Mouse (Mus musculus) embryonic facial prominence, embryonic 15.5 days (tissue): ENCODE measurements around the gene Kcnj6. TPM values are rescaled to one million over a fixed set of nuclear protein-coding genes. Genes with fewer than 3 reads are reported as not detected.
A peak's percentile ranks its signal among the peaks of the same experiment; 100 is the strongest.
"Not testable (repeated sequence)": the region's sequence is repeated elsewhere in the genome, so short reads cannot be mapped to it uniquely, and the experiment has no call there.

Experiments used
- ATAC-seq: fragments of 200-750 bp; cut with Nextera tagmentation; 2 replicates; pipeline ENCODE4 v1.8.0; 2017; ENCODE audit warnings: low read depth, moderate TSS enrichment; ENCODE audit not compliant: insufficient number of reproducible peaks, low FRiP score, low TSS enrichment
- H3K27ac ChIP-seq: fragments of 300-500 bp; sonication (generic); replicated peaks from 2 replicates; pipeline ENCODE4 v1.5.1; 2015; ENCODE audit warnings: mild to moderate bottlenecking, inconsistent platforms
- H3K27me3 ChIP-seq: fragments of 300-500 bp; sonication (generic); 2 replicates; pipeline ENCODE4 v1.6.1; 2015; ENCODE audit warnings: inconsistent platforms
- H3K36me3 ChIP-seq: fragments of 300-500 bp; sonication (generic); 2 replicates; pipeline ENCODE4 v1.6.1; 2015; ENCODE audit warnings: mild to moderate bottlenecking, inconsistent platforms
- H3K4me1 ChIP-seq: fragments of 300-500 bp; sonication (generic); 2 replicates; pipeline ENCODE4 v1.6.1; 2015; ENCODE audit warnings: inconsistent platforms
- H3K4me2 ChIP-seq: fragments of 300-500 bp; sonication (generic); replicated peaks from 2 replicates; pipeline ENCODE4 v1.6.1; 2015; ENCODE audit warnings: mild to moderate bottlenecking, inconsistent platforms
- H3K4me3 ChIP-seq: fragments of 300-500 bp; sonication (generic); replicated peaks from 2 replicates; pipeline ENCODE4 v1.5.1; 2015; ENCODE audit warnings: mild to moderate bottlenecking, inconsistent platforms
- H3K9ac ChIP-seq: fragments of 300-500 bp; sonication (generic); 2 replicates; pipeline ENCODE4 v1.6.1; 2015; ENCODE audit warnings: inconsistent platforms
- H3K9me3 ChIP-seq: fragments of 300-500 bp; sonication (generic); replicated peaks from 2 replicates; pipeline ENCODE4 v1.6.1; 2016; ENCODE audit warnings: inconsistent platforms
- WGBS: fragments of 180-500 bp; shearing (Covaris S2); methylation state at CpG from one replicate; pipeline ENCODE4 v1.1.7; 2015; 5-methylcytosine and 5-hydroxymethylcytosine counted together
- polyA plus RNA-seq: library from polyadenylated mRNA; unstranded; fragments of >200 nt; fragmentation: Nextera tagmentation; extraction: Ambion mirVana; gene quantifications from 2 replicates; pipeline ENCODE4 v1.2.1, GENCODE M21; 2015

The Kcnj6 gene
- polyA plus RNA-seq, 1 experiment from 2014 or later = 0.32 TPM

- 9% methylated on average over 1 of the region's 1 CpGs for WGBS
- not testable (repeated sequence) for H3K4me3 ChIP-seq, ATAC-seq, H3K4me2 ChIP-seq, H3K36me3 ChIP-seq, H3K27me3 ChIP-seq, H3K9ac ChIP-seq, H3K4me1 ChIP-seq, H3K27ac ChIP-seq
- H3K9me3 ChIP-seq = peaks cover 10% of the 10 kb centered on the region
Measured at GRCm38 (mm10) chr16:94809286-94809685, 188.2 kb downstream of the Kcnj6 start.

- Histone ChIP-seq H3K4me2 (no peak overlapping the region), H3K9me3 (no peaks in the 10 kb centered on the region), H3K4me3 (no peak overlapping the region), H3K27me3 (no peaks in the 10 kb centered on the region), H3K9ac (no peak overlapping the region), H3K36me3 (no peaks in the 10 kb centered on the region), H3K27ac (no peak overlapping the region), H3K4me1 (no peaks in the 10 kb centered on the region)
- 90% methylated on average over 11 of the region's 12 CpGs for WGBS
- no peak for ATAC-seq
Measured at GRCm38 (mm10) chr16:94798241-94798640, 199.3 kb downstream of the Kcnj6 start.

GRCm38 (mm10) chr16:94797366-94797765, 200.1 kb downstream of the Kcnj6 start:
- no peak overlapping the region for H3K4me3 ChIP-seq
- H3K27me3 ChIP-seq = no peaks in the 10 kb centered on the region
- H3K4me2 ChIP-seq = no peak overlapping the region
- ATAC-seq = no peak
- H3K9ac ChIP-seq = no peak overlapping the region
- no peak overlapping the region for H3K27ac ChIP-seq
- H3K9me3 ChIP-seq = no peaks in the 10 kb centered on the region
- 76% methylated on average over 6 of the region's 6 CpGs for WGBS
- no peaks in the 10 kb centered on the region for H3K4me1 ChIP-seq
- no peaks in the 10 kb centered on the region for H3K36me3 ChIP-seq

DNA sequence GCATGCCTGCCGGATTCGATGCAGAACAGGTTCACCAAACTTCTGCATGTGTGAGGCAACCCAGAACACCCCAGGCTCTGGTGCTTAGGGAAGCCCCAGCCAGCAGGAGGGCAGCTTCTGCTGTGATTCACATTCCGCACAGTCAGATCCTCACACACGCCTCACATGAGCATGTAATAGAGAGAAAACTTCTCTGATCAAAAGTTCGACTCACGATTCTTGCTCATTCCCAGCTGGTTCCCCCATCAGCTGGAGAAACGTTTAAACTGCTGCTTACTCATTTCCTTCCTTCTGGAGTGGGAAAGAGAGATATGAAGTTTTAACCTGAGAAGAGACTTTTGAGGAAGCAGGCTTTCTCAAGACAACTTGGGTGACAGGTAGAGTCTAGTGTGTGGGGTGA, 204.5 kb downstream of the Kcnj6 start:
- no peak for ATAC-seq
- Histone ChIP-seq H3K27ac (no peak overlapping the region), H3K4me1 (no peaks in the 10 kb centered on the region), H3K4me3 (no peak overlapping the region), H3K9ac (no peak overlapping the region), H3K36me3 (no peaks in the 10 kb centered on the region), H3K4me2 (no peak overlapping the region), H3K27me3 (no peaks in the 10 kb centered on the region), H3K9me3 (no peaks in the 10 kb centered on the region)
- 55% methylated on average over 7 of the region's 7 CpGs for WGBS

DNA sequence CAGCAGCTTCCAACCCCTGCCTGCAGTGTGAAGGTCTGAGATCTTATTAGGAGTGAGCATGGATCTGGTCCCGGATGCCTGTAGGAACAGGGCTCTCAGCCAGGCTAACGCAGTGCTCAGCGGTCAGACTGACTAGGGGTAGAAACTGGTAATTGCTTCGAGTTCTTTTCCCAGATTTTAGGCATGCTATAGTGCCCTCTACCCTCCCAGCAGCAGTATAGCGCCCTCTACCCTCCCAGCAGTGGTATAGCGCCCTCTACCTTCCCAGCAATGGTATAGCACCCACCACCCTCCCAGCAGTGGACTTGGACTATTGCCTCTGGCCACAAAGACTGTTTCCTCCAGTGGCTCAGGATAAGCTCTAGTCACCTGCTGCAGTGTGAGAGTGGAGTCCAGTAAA, 207.5 kb downstream of the Kcnj6 start:
- no peak overlapping the region for H3K27ac ChIP-seq
- no peak overlapping the region for H3K9ac ChIP-seq
- no peaks in the 10 kb centered on the region for H3K9me3 ChIP-seq
- 17% methylated on average over 6 of the region's 6 CpGs for WGBS
- peaks cover 2% of the 10 kb centered on the region; the same call in 1 of the 2 replicates for H3K27me3 ChIP-seq
- H3K4me3 ChIP-seq = no peak overlapping the region
- H3K36me3 ChIP-seq = no peaks in the 10 kb centered on the region
- no peaks in the 10 kb centered on the region for H3K4me1 ChIP-seq
- no peak for ATAC-seq
- H3K4me2 ChIP-seq = no peak overlapping the region

- no peaks in the 10 kb centered on the region for H3K4me1 ChIP-seq
- no peak for ATAC-seq
Measured at GRCm38 (mm10) chr16:94788716-94789115, 208.8 kb downstream of the Kcnj6 start.

DNA sequence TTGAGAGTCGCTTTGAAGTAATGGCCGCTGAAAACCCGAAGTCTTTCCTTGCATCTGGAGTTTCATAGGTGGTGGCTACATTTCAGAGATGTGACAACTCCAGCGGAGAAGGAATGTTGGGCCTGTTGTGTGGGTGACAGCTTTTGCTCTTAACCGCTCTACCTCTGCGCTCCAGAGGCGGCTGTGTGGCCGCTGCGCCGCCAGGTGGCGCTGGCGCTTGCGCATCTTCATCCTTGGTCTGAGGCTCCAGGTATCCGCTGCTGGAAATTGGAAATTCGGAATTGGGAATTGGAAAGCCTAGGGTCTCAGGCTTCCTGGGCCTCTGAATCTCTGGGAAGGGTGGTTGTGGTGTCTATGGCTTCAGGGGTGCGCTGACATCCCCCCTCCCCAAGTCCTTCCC, 209.3 kb downstream of the Kcnj6 start:
- no peak for ATAC-seq
- Histone ChIP-seq H3K27ac (no peak overlapping the region), H3K4me3 (no peak overlapping the region), H3K27me3 (peaks cover 2% of the 10 kb centered on the region; the same call in 1 of the 2 replicates), H3K4me1 (no peaks in the 10 kb centered on the region), H3K4me2 (no peak overlapping the region), H3K9ac (no peak overlapping the region), H3K9me3 (no peaks in the 10 kb centered on the region), H3K36me3 (no peaks in the 10 kb centered on the region)
- 5% methylated on average over 16 of the region's 16 CpGs for WGBS

More at GRCm38 (mm10) chr16:94788716-94789115, 208.8 kb downstream of the Kcnj6 start:
- WGBS = 66% methylated on average over 7 of the region's 7 CpGs
- Histone ChIP-seq H3K27ac (no peak overlapping the region), H3K27me3 (peaks cover 2% of the 10 kb centered on the region; the same call in 1 of the 2 replicates), H3K9ac (no peak overlapping the region), H3K4me3 (no peak overlapping the region), H3K4me2 (no peak overlapping the region), H3K9me3 (no peaks in the 10 kb centered on the region), H3K36me3 (no peaks in the 10 kb centered on the region)

DNA sequence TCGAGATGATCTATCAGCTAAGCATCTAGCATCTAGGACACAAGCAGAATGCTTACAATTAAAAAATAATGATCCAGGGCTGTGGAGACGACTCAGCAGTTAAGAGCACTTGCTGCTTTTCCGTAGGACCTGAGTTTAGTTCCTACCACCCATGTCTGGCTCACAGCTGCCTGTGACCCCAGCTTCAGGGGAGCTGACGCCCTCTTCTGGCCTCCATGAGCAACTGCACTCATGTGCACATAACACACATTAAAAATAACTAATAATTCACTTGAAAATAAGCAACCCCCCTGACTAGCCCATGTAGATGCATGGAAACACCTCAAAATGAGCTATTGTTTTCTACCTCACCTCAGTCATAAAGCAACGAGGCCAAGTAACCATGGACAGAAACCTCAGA, 211.6 kb downstream of the Kcnj6 start:
- peaks cover 2% of the 10 kb centered on the region; the same call in 1 of the 2 replicates for H3K27me3 ChIP-seq
- no peak overlapping the region for H3K4me2 ChIP-seq
- no peak overlapping the region for H3K4me3 ChIP-seq
- H3K9ac ChIP-seq = no peak overlapping the region
- peaks cover 10% of the 10 kb centered on the region for H3K4me1 ChIP-seq
- no peaks in the 10 kb centered on the region for H3K36me3 ChIP-seq
- no peak overlapping the region for H3K27ac ChIP-seq
- H3K9me3 ChIP-seq = no peaks in the 10 kb centered on the region
- no peak for ATAC-seq
- 72% methylated on average over 5 of the region's 5 CpGs for WGBS

DNA sequence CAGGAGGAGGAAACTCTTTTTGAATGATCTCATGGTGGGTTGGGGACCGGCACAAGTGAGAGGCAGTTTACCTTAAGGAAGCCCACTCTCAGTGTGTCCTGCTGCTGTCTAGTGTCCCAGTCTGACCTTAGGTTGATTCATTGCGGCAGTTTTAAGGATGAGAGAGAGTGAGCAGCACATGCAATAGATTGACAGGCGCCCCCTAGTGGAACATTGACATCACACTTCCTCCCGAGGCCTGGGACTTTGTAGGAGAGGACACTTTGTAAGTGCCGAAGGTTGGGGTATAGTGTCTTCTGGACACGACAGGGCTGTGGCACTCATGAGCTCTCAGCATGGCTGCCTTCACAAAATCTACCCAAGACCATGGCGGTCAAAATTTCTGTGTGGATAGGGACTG, 213.8 kb downstream of the Kcnj6 start:
- Histone ChIP-seq H3K27me3 (peaks cover 2% of the 10 kb centered on the region; the same call in 1 of the 2 replicates), H3K27ac (no peak overlapping the region), H3K4me1 (peaks cover 10% of the 10 kb centered on the region), H3K9me3 (no peaks in the 10 kb centered on the region), H3K4me3 (no peak overlapping the region), H3K36me3 (no peaks in the 10 kb centered on the region), H3K9ac (no peak overlapping the region), H3K4me2 (no peak overlapping the region)
- WGBS = 64% methylated on average over 7 of the region's 7 CpGs
- no peak for ATAC-seq

- Histone ChIP-seq H3K9me3 (no peaks in the 10 kb centered on the region), H3K4me1 (peaks cover 10% of the 10 kb centered on the region), H3K27ac (peak overlapping the region; percentile 75), H3K9ac (no peak overlapping the region), H3K36me3 (no peaks in the 10 kb centered on the region), H3K27me3 (no peaks in the 10 kb centered on the region; the same call in 1 of the 2 replicates), H3K4me2 (peak overlapping the region; percentile 39), H3K4me3 (0 out of 2 replicates have a peak overlapping the region, but pooled peaks have one; percentile 3)
- 54% methylated on average over 24 of the region's 24 CpGs for WGBS
- no peak for ATAC-seq
Measured at GRCm38 (mm10) chr16:94782110-94782946, 215.2 kb downstream of the Kcnj6 start.

DNA sequence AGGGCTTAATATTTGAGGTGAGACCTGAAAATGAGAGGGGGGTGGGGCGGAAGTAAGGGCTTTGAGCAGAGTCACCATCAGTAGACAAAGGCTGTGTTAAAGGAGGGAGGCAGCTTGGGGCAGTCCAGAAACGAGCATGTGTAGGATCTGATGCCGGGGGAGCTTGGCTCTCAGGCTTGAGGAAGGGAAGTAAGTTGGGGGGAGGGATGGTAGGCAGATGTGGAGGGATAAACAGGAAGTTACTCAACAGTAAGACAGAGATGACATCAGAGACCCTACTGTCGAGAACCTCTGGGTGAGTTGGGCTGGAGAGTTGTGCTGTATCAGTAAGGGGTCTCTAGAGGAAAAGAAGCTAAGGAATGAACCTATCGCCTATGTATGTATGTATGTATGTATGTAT, 223.6 kb downstream of the Kcnj6 start:
- WGBS = 66% methylated on average over 5 of the region's 5 CpGs
- Histone ChIP-seq H3K4me3 (no peak overlapping the region), H3K4me1 (no peaks in the 10 kb centered on the region), H3K9me3 (no peaks in the 10 kb centered on the region), H3K27me3 (no peaks in the 10 kb centered on the region), H3K27ac (no peak overlapping the region), H3K36me3 (no peaks in the 10 kb centered on the region), H3K9ac (no peak overlapping the region), H3K4me2 (no peak overlapping the region)
- ATAC-seq = no peak

- Histone ChIP-seq H3K36me3 (no peaks in the 10 kb centered on the region), H3K9me3 (no peaks in the 10 kb centered on the region), H3K4me1 (0 out of 2 replicates have a peak, but pooled peaks cover 6% of the 10 kb centered on the region), H3K9ac (no peak overlapping the region), H3K4me3 (no peak overlapping the region), H3K27me3 (no peaks in the 10 kb centered on the region), H3K4me2 (no peak overlapping the region), H3K27ac (no peak overlapping the region)
- no peak for ATAC-seq
- 77% methylated on average over 6 of the region's 6 CpGs for WGBS
Measured at GRCm38 (mm10) chr16:94767606-94768005, 229.9 kb downstream of the Kcnj6 start.
